Mouse (Mus musculus) lung, postnatal 4 days (tissue): ENCODE data around the gene Ahcyl1.
A peak's percentile ranks its signal among the peaks of the same experiment; 100 is the strongest.
"Not testable (repeated sequence)": the region's sequence is repeated elsewhere in the genome, so short reads cannot be mapped to it uniquely, and the experiment has no call there.

Experiments
- DNase-seq, 2 experiments: peaks; one replicate each; pipeline ENCODE4 v3.0.0; 2021

Gene Ahcyl1

GRCm38 (mm10) chr3:107654861-107655260, 41.5 kb downstream of the Ahcyl1 start:
- DNase-seq, result no peak

- DNase-seq, result no peak
Measured at GRCm38 (mm10) chr3:107652968-107653367, 43.4 kb downstream of the Ahcyl1 start.

- DNase-seq, result not testable (repeated sequence)
Measured at GRCm38 (mm10) chr3:107650276-107650675, 46.1 kb downstream of the Ahcyl1 start.

DNA sequence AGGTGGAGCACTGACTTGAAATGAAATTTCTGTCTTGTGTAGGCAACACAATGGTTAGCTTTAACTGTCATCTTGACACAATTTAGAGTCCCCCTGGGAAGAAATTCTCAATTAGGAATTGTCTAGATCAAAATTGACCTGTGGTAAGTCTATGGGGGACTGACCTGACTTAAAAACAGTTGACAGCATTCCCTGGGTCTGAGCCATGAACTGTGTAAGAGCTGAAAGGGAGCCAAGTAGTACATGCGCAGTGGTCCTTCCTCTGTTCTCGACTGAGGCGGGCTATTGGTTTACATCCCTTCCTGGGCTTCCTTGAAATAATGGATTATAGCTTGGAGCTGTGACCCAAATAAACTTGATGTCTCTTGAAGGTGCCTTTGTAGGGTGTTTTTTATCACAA, 49.4 kb downstream of the Ahcyl1 start:
- DNase-seq, result no peak

GRCm38 (mm10) chr3:107637606-107638172, 58.7 kb downstream of the Ahcyl1 start:
- DNase-seq, result peak in 1 of 2 experiments; percentile 43

- no peak for DNase-seq
Measured at GRCm38 (mm10) chr3:107636236-107636635, 60.1 kb downstream of the Ahcyl1 start.

GRCm38 (mm10) chr3:107635836-107636235, 60.5 kb downstream of the Ahcyl1 start:
- DNase-seq, result no peak

DNA sequence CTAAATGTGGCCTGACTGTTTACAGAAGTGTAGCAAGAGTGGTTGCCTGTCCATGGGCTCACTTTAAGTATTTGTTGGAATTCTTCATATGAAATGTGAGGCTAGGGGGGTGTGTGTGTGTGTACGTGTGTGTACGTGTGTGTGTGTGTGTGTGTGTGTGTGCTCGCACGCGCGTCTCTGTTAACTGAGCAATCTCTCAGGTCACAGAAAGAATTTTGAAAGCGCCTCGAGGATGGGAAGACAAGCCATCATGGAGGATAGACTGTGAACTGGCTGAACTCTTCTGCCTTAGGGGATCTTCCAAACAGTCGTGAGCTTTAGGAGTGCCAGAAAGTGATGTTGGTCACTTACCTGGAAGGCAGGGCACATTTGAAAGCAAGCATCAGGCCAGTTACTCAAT, 62.5 kb downstream of the Ahcyl1 start:
- no peak for DNase-seq

GRCm38 (mm10) chr3:107632786-107633185, 63.6 kb downstream of the Ahcyl1 start:
- no peak for DNase-seq

DNA sequence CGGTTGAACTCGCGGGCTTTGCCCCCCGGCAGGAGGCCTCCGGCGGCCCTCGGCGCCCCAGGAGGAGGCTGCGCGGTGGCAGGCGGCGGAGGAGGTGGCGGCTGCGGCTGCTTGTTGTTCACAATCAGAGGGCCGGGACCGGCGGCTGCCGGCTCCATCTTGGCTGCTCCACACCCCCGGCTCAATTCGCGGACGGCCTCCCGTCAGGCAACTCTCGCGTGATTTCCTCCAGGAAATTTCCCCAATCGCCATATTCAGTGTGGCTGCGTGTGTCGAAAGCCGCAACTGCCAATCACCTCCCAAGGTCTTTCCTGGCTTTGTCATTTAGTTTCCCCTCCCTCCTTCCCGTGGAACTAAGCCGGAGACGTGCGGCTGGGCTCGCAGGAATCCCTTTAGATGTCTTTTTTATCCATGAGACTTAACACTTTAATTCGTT, 64.8 kb downstream of the Ahcyl1 start, which contains the start of gene Strip1:
Gene Strip1 (minus strand): TSS at position 172 of the 436 bp plus-strand sequence.
- DNase-seq, result peak; percentile 95 to 96

DNA sequence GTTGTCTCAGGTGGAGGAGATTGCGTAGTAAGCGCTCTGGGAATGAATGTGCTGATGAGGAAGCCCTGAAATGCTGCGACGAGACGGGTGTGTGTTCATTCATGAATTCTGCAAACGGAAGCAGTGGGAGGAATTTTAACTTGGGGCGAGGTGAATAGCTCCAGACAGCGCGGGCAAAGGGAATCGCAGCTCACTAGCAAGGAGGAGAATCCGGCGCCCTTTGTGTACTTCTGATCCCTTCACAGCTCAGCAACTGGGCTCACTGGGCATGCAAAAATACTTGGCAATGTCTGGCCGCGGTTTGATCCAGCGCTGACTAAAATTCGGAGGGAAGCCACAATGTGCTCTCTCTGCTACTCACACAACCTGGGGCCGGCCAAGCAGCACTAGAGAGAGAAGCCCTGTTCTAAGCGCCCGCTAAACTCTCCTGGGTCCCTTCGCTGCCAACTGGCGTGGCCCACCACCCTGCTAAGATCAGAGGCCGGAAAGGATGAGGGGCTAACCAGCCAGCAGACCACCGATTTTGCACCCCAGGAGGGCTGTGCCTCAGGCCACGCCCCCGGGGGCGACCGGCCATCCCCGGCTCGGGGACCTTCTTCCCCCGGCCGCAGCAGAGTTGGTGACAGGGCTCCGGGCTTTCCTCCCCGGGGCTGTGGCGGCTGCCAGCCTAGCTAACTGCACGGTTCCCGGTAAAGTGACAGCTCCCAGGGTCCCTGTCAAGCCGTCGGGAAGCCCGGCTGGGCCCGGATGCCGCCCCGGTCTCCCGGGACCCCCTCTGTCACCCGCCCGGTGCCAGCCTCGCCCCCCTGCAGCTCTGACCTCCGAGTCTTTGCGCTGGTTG, 65.5 kb downstream of the Ahcyl1 start, which contains the start of gene Gm10961:
Gene Gm10961 (plus strand): TSS at position 641 of the 841 bp plus-strand sequence.
- peak; percentile 20 to 29 for DNase-seq

DNA sequence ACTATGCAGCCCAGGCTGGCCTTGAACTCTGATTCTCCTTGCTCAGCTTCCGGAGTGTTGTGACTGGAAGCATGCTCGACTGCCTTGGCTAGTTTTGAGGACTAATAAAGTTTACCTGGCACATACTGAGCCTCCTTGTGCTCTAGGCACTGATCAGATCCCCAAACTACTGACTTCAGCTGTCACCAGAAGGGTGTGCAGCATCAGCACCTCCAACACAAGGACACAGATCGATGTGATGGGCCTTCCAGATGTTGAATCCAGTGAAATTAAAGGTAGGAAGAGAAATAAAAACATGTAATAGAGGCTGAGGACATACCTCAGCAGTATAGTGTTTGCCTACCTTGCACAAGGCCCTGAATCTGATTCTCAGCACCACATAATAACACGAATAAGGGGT, 66.9 kb downstream of the Ahcyl1 start:
- no peak for DNase-seq

DNA sequence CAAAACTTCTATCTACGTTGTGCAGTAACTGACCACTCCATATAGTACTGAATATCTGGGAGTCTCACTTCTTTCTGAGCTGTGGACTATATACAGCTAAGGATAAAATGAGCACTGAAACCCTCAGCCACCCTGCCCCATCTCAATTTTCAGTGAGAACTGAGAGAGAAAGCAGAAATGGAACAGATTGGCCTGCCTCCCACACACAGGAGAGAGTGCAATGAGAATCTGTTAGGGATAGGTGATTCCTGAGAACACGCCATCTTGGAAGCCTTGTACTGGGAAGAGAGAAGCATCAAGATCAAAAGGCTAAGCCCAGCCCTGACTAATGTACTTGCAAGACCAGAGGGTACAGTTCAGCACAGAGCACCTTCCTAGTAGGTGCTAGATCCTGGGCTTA, 67.8 kb downstream of the Ahcyl1 start:
- DNase-seq, result no peak

DNA sequence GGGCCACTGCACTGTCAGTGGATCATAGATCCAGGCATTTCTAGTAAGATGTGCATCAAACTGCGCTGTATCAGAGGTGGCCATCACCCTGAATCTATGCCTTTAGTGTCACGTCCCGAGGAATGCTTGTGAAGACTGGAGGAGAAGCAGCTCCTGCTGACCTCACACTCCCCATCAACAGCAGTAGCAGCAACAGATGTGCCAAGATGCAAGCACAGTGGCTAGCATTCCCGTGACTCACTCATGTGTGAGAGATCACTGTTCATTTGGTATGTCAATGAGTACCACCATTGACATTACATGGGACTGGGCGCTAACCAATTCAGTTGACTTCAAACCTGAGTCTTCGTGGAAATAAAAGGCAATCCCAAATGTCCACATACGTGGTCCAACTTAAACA, 68.7 kb downstream of the Ahcyl1 start:
- DNase-seq, result no peak

DNA sequence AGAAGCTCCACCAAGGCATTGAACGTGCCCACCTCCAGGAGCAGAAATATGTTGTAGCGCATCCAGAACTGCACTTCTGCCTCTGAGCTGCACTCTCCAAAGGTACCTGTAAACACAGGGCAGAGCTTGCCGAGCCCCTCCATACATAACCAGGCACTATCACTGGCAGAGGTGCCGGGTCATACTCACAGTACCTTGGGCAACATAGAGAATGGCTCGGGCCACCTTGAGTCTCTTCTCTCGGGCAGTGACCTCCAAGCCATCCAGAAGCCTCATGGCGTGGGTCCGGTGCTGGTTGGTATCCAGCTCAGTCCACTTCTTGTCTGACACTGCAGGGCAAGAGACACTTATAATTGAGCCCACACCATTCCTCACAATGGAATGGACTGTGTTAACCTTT, 69.6 kb downstream of the Ahcyl1 start:
- no peak for DNase-seq

DNA sequence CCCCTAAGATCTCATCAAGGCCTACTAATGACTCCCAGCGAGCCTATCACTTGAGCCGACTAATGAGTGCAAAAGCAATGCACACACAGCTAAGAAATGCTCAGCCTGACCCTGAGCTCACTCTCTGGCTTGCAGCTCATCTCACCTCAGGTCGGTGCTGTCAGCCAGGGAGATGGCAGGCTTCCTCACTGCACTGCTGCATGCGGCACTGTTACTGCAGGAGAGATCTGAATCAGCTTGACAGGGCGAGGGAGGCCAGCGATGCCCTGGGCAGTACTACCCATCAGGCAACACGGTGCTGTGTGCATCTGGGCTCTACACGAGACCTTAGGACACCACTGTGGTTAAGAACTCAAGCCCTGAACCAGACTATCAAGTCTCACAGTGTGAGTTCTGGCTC, 70.8 kb downstream of the Ahcyl1 start:
- no peak for DNase-seq

DNA sequence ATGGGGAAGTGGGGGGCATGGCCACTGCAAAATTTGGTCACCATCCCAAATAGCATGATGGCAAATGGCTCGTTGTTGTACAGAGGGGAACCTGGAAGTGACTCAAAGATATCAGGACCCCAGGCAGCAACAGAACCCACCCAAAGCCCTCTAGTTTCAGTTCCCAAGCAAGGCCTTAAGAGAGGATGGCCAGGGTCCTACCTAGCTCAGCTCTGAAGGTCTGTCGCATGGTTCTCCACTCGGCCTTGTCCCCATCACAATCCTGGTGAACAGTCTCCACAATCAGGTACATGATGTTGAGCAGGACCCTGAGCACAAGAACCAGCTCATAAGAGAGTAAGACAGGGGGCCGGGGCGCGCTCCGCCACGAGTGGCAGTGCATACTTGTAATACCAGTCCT, 71.9 kb downstream of the Ahcyl1 start:
- DNase-seq, result no peak

GRCm38 (mm10) chr3:107622537-107622936, 73.8 kb downstream of the Ahcyl1 start:
- no peak for DNase-seq

GRCm38 (mm10) chr3:107621286-107622075, 74.9 kb downstream of the Ahcyl1 start:
- no peak for DNase-seq

- no peak for DNase-seq
Measured at GRCm38 (mm10) chr3:107619911-107620310, 76.4 kb downstream of the Ahcyl1 start.

GRCm38 (mm10) chr3:107617800-107618199, 78.6 kb downstream of the Ahcyl1 start:
- no peak for DNase-seq
